Mouse (Mus musculus): Measurements from ENCODE around the gene Lsm12. TPM values are rescaled to one million over a fixed set of nuclear protein-coding genes. Genes with fewer than 3 reads are reported as not detected.

Lsm12 gene
- polyA plus RNA-seq (2015; fragmentation: Nextera tagmentation; extraction: Ambion mirVana): 134 and 145 TPM in 2 replicates

- Histone ChIP-seq H3K27ac (peak within 1 kb of the TSS; percentile 93), H3K36me3 (peaks cover 28% of the 10 kb centered on the region), H3K4me2 (replicated peaks) (peak within 1 kb of the TSS; percentile 76), H3K27me3 (no peaks in the 10 kb centered on the region), H3K9ac (peak within 1 kb of the TSS; percentile 91), H3K4me3 (peak within 1 kb of the TSS; percentile 92), H3K4me1 (peaks cover 23% of the 10 kb centered on the region), H3K9me3 (no peaks in the 10 kb centered on the region)
- under 1% methylated on average over 70 of the region's 70 CpGs for WGBS
- ATAC-seq (ENCODE audit: low FRiP score, low read depth): peak; percentile 85
Measured at GRCm38 (mm10) chr11:102184646-102185495, at the start of gene Lsm12. TSS of gene Lsm12 (minus strand) at chr11:102185296.

- Histone ChIP-seq H3K36me3 (no peaks in the 10 kb centered on the region), H3K27me3 (peaks cover 10% of the 10 kb centered on the region; the same call in 1 of the 2 replicates), H3K4me1 (peaks cover 40% of the 10 kb centered on the region), H3K4me2 (replicated peaks) (peak within 1 kb of the TSS; percentile 87), H3K9me3 (no peaks in the 10 kb centered on the region), H3K4me3 (peak within 1 kb of the TSS; percentile 77), H3K27ac (peak within 1 kb of the TSS; percentile 73), H3K9ac (peak within 1 kb of the TSS; percentile 91)
- ATAC-seq (ENCODE audit: low FRiP score, low read depth): peak; percentile 91
- WGBS: under 1% methylated on average over 48 of the region's 49 CpGs
Measured at GRCm38 (mm10) chr11:102230006-102230741, 45.1 kb upstream of the Lsm12 start, which contains the start of gene Hdac5. TSS of gene Hdac5 (minus strand) at chr11:102230166.

GRCm38 (mm10) chr11:102229331-102229953, 44.3 kb upstream of the Lsm12 start:
- Histone ChIP-seq H3K27me3 (peaks cover 10% of the 10 kb centered on the region; the same call in 1 of the 2 replicates), H3K36me3 (no peaks in the 10 kb centered on the region), H3K27ac (peak overlapping the region; percentile 73), H3K4me3 (peak overlapping the region; percentile 77), H3K9me3 (no peaks in the 10 kb centered on the region), H3K4me2 (replicated peaks) (peak overlapping the region; percentile 87), H3K9ac (peak overlapping the region; percentile 91), H3K4me1 (peaks cover 48% of the 10 kb centered on the region)
- ATAC-seq (ENCODE audit: low FRiP score, low read depth): peak; percentile 43
- under 1% methylated on average over 45 of the region's 47 CpGs for WGBS

DNA sequence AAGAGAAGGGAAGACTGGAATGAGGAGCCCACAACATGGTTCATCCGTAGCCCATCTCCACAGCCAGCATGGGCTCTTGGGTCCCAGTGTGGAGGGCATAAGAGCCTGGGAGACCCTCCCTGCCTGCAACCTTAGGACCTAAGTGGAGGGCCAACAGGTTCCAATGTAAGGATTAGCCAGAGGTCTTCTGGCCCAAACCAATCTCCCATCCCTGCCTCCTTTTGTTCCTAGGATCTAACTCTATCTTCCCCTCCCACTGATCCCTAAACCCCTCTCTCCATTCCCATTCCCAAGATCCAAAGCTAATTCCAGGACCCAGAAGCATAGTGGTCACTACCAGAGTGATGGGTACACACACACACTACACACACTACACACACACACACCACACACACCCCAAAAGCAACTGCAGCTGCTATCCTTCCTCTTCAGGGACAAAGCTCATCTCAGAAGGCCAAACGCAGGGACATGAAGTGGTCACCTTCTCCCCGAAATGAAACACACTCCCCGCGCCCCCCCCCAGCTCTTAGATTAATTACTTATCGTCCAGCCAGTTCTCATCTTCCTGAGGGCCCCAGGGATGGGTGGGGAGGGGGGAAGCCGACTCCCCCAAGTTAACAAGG, 43.7 kb upstream of the Lsm12 start:
- peak overlapping the region; percentile 77 for H3K4me3 ChIP-seq
- H3K4me2 ChIP-seq (replicated peaks): peak overlapping the region; percentile 87
- peaks cover 6% of the 10 kb centered on the region; the same call in 1 of the 2 replicates for H3K36me3 ChIP-seq
- peaks cover 52% of the 10 kb centered on the region for H3K4me1 ChIP-seq
- H3K9me3 ChIP-seq: no peaks in the 10 kb centered on the region
- ATAC-seq (ENCODE audit: low FRiP score, low read depth): no peak
- H3K9ac ChIP-seq: peak overlapping the region; percentile 91
- H3K27me3 ChIP-seq: peaks cover 10% of the 10 kb centered on the region; the same call in 1 of the 2 replicates
- 22% methylated on average over 7 of the region's 7 CpGs for WGBS
- no peak overlapping the region for H3K27ac ChIP-seq

DNA sequence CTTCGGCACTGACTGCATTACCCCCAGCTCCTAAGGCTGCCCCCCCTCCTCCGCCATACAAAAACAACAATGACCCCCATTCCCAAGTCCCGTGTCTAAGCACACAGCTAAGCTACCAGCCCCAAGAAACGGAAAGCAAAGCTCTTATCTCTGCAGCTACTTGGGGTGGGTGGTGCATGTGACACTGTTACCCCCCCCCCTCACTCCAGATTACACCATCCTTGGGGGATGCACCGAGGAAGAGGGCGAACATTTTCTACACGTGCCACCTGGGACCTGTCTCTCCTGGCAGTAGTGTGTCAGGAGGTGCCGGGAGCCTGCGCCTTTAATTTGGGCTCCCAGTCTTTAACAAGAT, 43.1 kb upstream of the Lsm12 start:
- 45% methylated on average over 9 of the region's 9 CpGs for WGBS
- H3K36me3 ChIP-seq: peaks cover 8% of the 10 kb centered on the region; the same call in 1 of the 2 replicates
- H3K9me3 ChIP-seq: no peaks in the 10 kb centered on the region
- H3K4me2 ChIP-seq (replicated peaks): peak overlapping the region; percentile 87
- H3K27ac ChIP-seq: no peak overlapping the region
- no peak for ATAC-seq (ENCODE audit: low FRiP score, low read depth)
- H3K27me3 ChIP-seq: peaks cover 10% of the 10 kb centered on the region; the same call in 1 of the 2 replicates
- H3K9ac ChIP-seq: peak overlapping the region; percentile 51; the same call in 1 of the 2 replicates
- H3K4me3 ChIP-seq: peak overlapping the region; percentile 77
- H3K4me1 ChIP-seq: peaks cover 58% of the 10 kb centered on the region

- ATAC-seq (ENCODE audit: low FRiP score, low read depth): no peak
- peaks cover 8% of the 10 kb centered on the region; the same call in 1 of the 2 replicates for H3K36me3 ChIP-seq
- 21% methylated on average over 12 of the region's 12 CpGs for WGBS
- H3K4me2 ChIP-seq (replicated peaks): peak overlapping the region; percentile 87
- no peak overlapping the region; the same call in 1 of the 2 replicates for H3K27ac ChIP-seq
- H3K9me3 ChIP-seq: no peaks in the 10 kb centered on the region
- H3K27me3 ChIP-seq: peaks cover 10% of the 10 kb centered on the region; the same call in 1 of the 2 replicates
- H3K4me1 ChIP-seq: peaks cover 62% of the 10 kb centered on the region
- peak overlapping the region; percentile 77 for H3K4me3 ChIP-seq
- peak overlapping the region; percentile 51 for H3K9ac ChIP-seq
Measured at GRCm38 (mm10) chr11:102227270-102228190, 42.4 kb upstream of the Lsm12 start.

DNA sequence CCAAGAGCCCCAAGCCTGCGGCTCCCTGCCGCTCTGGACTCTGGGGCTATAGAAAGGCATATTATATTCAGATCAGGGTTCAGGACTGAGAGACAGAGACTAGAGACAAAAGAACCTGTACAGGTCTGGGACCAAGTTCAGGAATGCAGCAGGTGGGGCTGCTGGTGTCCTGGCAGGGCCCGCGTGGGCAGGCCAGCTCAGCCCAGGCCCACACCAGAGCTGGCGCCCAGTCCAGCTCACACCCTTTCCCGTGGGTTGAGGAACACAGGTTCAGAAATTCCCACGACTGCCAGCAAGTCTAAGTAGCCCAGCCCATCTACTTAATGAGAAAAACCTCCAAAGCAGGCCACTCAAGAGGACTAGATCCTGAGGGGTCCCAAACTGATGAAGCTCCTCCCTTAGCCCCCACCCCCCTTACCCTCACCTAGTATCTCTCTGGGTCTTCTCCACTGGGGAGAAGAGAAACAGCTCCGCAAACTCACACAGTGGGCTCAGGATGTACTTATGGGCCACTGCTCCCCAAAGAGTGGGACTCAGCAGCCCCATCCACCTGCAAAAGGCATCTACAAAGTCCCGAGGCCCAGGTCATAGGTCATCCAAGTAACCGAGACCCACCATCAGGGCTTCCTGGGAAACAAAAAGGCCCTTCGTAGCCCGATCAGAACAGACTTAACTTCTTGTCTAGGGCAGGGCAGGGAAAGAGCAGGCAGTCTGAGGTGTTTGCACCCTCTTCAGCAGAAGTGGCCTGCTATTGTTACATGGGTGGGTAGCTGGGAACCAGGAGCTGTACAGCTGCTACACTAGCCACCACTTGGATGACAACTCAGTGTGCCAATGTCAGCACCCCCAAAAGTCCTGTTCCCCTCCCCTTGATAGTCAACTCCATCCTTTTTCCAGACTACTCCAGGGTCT, 41.2 kb upstream of the Lsm12 start:
- Histone ChIP-seq H3K9me3 (no peaks in the 10 kb centered on the region), H3K27me3 (peaks cover 10% of the 10 kb centered on the region; the same call in 1 of the 2 replicates), H3K9ac (peak overlapping the region; percentile 51; the same call in 1 of the 2 replicates), H3K4me2 (replicated peaks) (no peak overlapping the region), H3K27ac (no peak overlapping the region), H3K36me3 (peaks cover 17% of the 10 kb centered on the region), H3K4me3 (no peak overlapping the region), H3K4me1 (peaks cover 62% of the 10 kb centered on the region)
- ATAC-seq (ENCODE audit: low FRiP score, low read depth): no peak
- WGBS: 75% methylated on average over 12 of the region's 12 CpGs

DNA sequence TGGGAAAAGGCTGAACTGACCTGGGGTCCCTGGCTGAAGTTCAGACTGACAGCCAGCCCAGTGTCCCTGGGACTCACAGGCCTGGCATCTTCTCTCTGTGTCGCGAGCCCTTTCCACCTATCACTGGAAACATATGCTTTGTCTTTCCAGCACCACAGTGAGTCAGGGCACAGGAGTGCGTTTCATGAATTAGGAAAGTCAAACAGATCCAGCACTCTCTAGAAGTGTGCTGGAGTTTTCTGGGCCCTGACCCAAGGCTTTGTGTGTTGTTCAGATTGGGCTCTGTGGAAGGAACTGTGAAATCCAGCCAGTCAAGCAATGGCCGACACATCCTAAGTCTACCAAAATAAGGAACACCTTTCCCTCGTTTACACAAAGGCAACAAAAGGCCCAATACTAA, 40.1 kb upstream of the Lsm12 start:
- WGBS: 67% methylated on average over 5 of the region's 5 CpGs
- Histone ChIP-seq H3K9ac (0 out of 2 replicates have a peak overlapping the region, but pooled peaks have one; percentile 37), H3K27ac (no peak overlapping the region), H3K36me3 (peaks cover 21% of the 10 kb centered on the region), H3K9me3 (no peaks in the 10 kb centered on the region), H3K27me3 (peaks cover 10% of the 10 kb centered on the region; the same call in 1 of the 2 replicates), H3K4me1 (peaks cover 63% of the 10 kb centered on the region), H3K4me3 (no peak overlapping the region), H3K4me2 (replicated peaks) (peak overlapping the region; percentile 55; the same call in 1 of the 2 replicates)
- no peak for ATAC-seq (ENCODE audit: low FRiP score, low read depth)

DNA sequence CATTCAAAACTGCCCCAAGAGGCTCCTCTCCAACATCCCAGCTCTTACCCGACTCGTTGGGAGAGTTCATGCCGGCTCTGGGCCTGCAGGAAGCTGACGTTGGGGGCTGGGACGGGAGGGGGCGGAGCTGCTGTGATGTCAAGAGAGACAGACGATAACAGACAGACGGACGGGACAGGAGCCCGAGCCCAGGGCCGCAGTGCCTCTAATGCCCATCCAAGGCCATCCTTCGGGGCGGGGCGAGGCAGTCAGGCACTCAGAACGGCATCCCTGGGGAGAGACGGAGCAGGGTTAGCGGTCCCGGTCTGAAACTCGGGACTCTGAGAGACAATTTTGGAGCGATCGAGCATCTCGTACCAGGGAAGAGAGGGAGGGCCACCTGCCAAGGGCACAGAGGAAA, 39.6 kb upstream of the Lsm12 start:
- H3K4me3 ChIP-seq: peak overlapping the region; percentile 14; the same call in 1 of the 2 replicates
- H3K4me1 ChIP-seq: peaks cover 68% of the 10 kb centered on the region
- WGBS: 13% methylated on average over 22 of the region's 22 CpGs

More for the DNA sequence above, 39.6 kb upstream of the Lsm12 start:
- no peak overlapping the region for H3K27ac ChIP-seq
- H3K9me3 ChIP-seq: no peaks in the 10 kb centered on the region
- peaks cover 26% of the 10 kb centered on the region for H3K36me3 ChIP-seq
- peaks cover 10% of the 10 kb centered on the region; the same call in 1 of the 2 replicates for H3K27me3 ChIP-seq
- 0 out of 2 replicates have a peak overlapping the region, but pooled peaks have one; percentile 37 for H3K9ac ChIP-seq
- H3K4me2 ChIP-seq (replicated peaks): peak overlapping the region; percentile 55
- ATAC-seq (ENCODE audit: low FRiP score, low read depth): no peak

Measured in limb, embryonic 13.5 days (tissue).